Mouse (Mus musculus) cerebellum, adult 2 months (tissue): ENCODE measurements at regions not wholly inside any gene's neighbourhood (a gene's known extent, or its start where the extent isn't known, plus 50 kb on each side); places are given as distances from the start of the nearest gene placed in this dataset.

ENCODE experiments used
- DNase-seq, 2 experiments: peaks; one replicate each; pipeline ENCODE4 v3.0.0; 2021
- H3K27ac ChIP-seq: fragments of 200-500 bp; 2 replicates; pipeline ENCODE4 v1.5.1; 2012; ENCODE audit warnings: low read length, control low read depth, inconsistent platforms; ENCODE audit not compliant: insufficient read depth
- H3K27me3 ChIP-seq: fragments of 200-500 bp; 2 replicates; pipeline ENCODE4 v1.6.1; 2012; ENCODE audit warnings: inconsistent platforms, mild to moderate bottlenecking, low read length, moderate library complexity; ENCODE audit not compliant: control insufficient read depth, insufficient read depth
- H3K4me1 ChIP-seq: fragments of 200-500 bp; 2 replicates; pipeline ENCODE4 v1.6.1; 2011; ENCODE audit warnings: low read length; ENCODE audit not compliant: control insufficient read depth, insufficient read depth
- H3K4me3 ChIP-seq: fragments of 200-500 bp; replicated peaks from 2 replicates; pipeline ENCODE3; 2011; ENCODE audit warnings: mild to moderate bottlenecking, low read depth, low read length, control low read depth; ENCODE audit not compliant: insufficient read depth
- CTCF ChIP-seq: fragments of 200-500 bp; IDR thresholded peaks from 2 replicates; pipeline ENCODE4 v1.5.1; 2011; ENCODE audit warnings: low read depth, mild to moderate bottlenecking, control low read depth, low read length, moderate library complexity, borderline replicate concordance; ENCODE audit not compliant: insufficient read depth
- POLR2A ChIP-seq: fragments of 200-500 bp; IDR thresholded peaks from 2 replicates; pipeline ENCODE4 v1.6.1; 2011; ENCODE audit warnings: low read length, control low read depth, borderline replicate concordance; ENCODE audit not compliant: insufficient read depth
- WGBS: fragments of 180-500 bp; shearing (Covaris S2); methylation state at CpG from one replicate; pipeline ENCODE4 v1.1.7; 2018; 5-methylcytosine and 5-hydroxymethylcytosine counted together

- WGBS, result 8% methylated on average over 2 of the region's 2 CpGs
- TF ChIP-seq CTCF, result no peak
- no peak for TF ChIP-seq POLR2A
- H3K27me3 ChIP-seq, result no peaks in the 10 kb centered on the region
- no peak overlapping the region for H3K4me3 ChIP-seq
- H3K4me1 ChIP-seq, result peaks cover 2% of the 10 kb centered on the region; the same call in 1 of the 2 replicates
- no peak overlapping the region for H3K27ac ChIP-seq
- DNase-seq, result peak; percentile 66 to 87
Observed at GRCm38 (mm10) chr4:26965831-26966230, 619.1 kb upstream of the Manea start.

GRCm38 (mm10) chr4:26964850-26965249, 618.2 kb upstream of the Manea start:
- Histone ChIP-seq H3K27ac (no peak overlapping the region), H3K4me1 (peaks cover 2% of the 10 kb centered on the region; the same call in 1 of the 2 replicates), H3K4me3 (no peak overlapping the region), H3K27me3 (no peaks in the 10 kb centered on the region)
- DNase-seq, result no peak
- WGBS, result 88% methylated on average over 2 of the region's 2 CpGs
- TF ChIP-seq POLR2A, result no peak
- no peak for TF ChIP-seq CTCF

- no peaks in the 10 kb centered on the region for H3K27me3 ChIP-seq
- DNase-seq, result no peak
- H3K4me3 ChIP-seq, result no peak overlapping the region
- TF ChIP-seq POLR2A (no peak), CTCF (no peak)
- WGBS, result 71% methylated on average over 2 of the region's 2 CpGs
- H3K4me1 ChIP-seq, result no peaks in the 10 kb centered on the region
- no peak overlapping the region for H3K27ac ChIP-seq
Observed at GRCm38 (mm10) chr4:26944617-26945016, 597.9 kb upstream of the Manea start.

- DNase-seq, result peak; percentile 26 to 73
- 42% methylated on average over 10 of the region's 10 CpGs for WGBS
- Histone ChIP-seq H3K4me1 (no peaks in the 10 kb centered on the region), H3K27ac (no peak overlapping the region), H3K27me3 (no peaks in the 10 kb centered on the region), H3K4me3 (no peak overlapping the region)
- no peak for TF ChIP-seq POLR2A
- TF ChIP-seq CTCF, result no peak
Observed at GRCm38 (mm10) chr4:26933988-26934798, 587.5 kb upstream of the Manea start.

GRCm38 (mm10) chr4:26929879-26930481, 583.3 kb upstream of the Manea start:
- H3K27me3 ChIP-seq, result no peaks in the 10 kb centered on the region
- peak in 1 of 2 experiments; percentile 46 for DNase-seq
- WGBS, result 65% methylated on average over 6 of the region's 6 CpGs
- TF ChIP-seq CTCF, result peak; percentile 28; the same call in 1 of the 2 replicates
- TF ChIP-seq POLR2A, result no peak
- no peak overlapping the region for H3K4me3 ChIP-seq
- no peak overlapping the region for H3K27ac ChIP-seq
- no peaks in the 10 kb centered on the region for H3K4me1 ChIP-seq

- TF ChIP-seq POLR2A (no peak), CTCF (no peak)
- Histone ChIP-seq H3K4me3 (no peak overlapping the region), H3K27ac (no peak overlapping the region), H3K27me3 (no peaks in the 10 kb centered on the region), H3K4me1 (no peaks in the 10 kb centered on the region)
- WGBS, result 88% methylated on average over 3 of the region's 3 CpGs
- DNase-seq, result no peak
Observed at GRCm38 (mm10) chr4:26926060-26926459, 579.4 kb upstream of the Manea start.

GRCm38 (mm10) chr4:26888514-26888913, 541.8 kb upstream of the Manea start:
- H3K4me3 ChIP-seq, result no peak overlapping the region
- 95% methylated on average over 2 of the region's 2 CpGs for WGBS
- DNase-seq, result no peak
- H3K27ac ChIP-seq, result no peak overlapping the region
- H3K27me3 ChIP-seq, result no peaks in the 10 kb centered on the region
- TF ChIP-seq CTCF (no peak), POLR2A (no peak)
- H3K4me1 ChIP-seq, result no peaks in the 10 kb centered on the region

GRCm38 (mm10) chr4:26879022-26879421, 532.3 kb upstream of the Manea start:
- no peaks in the 10 kb centered on the region for H3K27me3 ChIP-seq
- H3K27ac ChIP-seq, result no peak overlapping the region
- DNase-seq, result no peak
- WGBS, result 11% methylated on average over 3 of the region's 3 CpGs
- TF ChIP-seq POLR2A (no peak), CTCF (peak; percentile 22; the same call in 1 of the 2 replicates)
- H3K4me3 ChIP-seq, result no peak overlapping the region
- H3K4me1 ChIP-seq, result no peaks in the 10 kb centered on the region
